Mouse (Mus musculus): ENCODE data around the gene Kcnq5. TPM values are rescaled to one million over a fixed set of nuclear protein-coding genes. Genes with fewer than 3 reads are reported as not detected.
"Not testable (repeated sequence)": the region's sequence is repeated elsewhere in the genome, so short reads cannot be mapped to it uniquely, and the experiment has no call there.

Kcnq5 gene
- polyA plus RNA-seq, 1 experiment from 2014 or later: 1.3 TPM

- DNase-seq (ENCODE audit: low spot score): no peak
- no peaks in the 10 kb centered on the region for H3K9me3 ChIP-seq
- no peaks in the 10 kb centered on the region for H3K4me1 ChIP-seq
- H3K36me3 ChIP-seq (replicated peaks): no peaks in the 10 kb centered on the region
- H3K4me3 ChIP-seq: no peak overlapping the region
- no peaks in the 10 kb centered on the region for H3K27me3 ChIP-seq (replicated peaks; ENCODE audit: low read depth, poor library complexity, severe bottlenecking)
- H3K27ac ChIP-seq (replicated peaks): no peak overlapping the region
- 66% methylated on average over 10 of the region's 10 CpGs for WGBS
Measured at GRCm38 (mm10) chr1:21820066-21820630, 141.6 kb downstream of the Kcnq5 start.

GRCm38 (mm10) chr1:21805064-21805463 is 156.7 kb downstream of the Kcnq5 start:
- WGBS: 86% methylated on average over 2 of the region's 2 CpGs
- H3K36me3 ChIP-seq (replicated peaks): no peaks in the 10 kb centered on the region
- no peak for DNase-seq (ENCODE audit: low spot score)
- H3K27me3 ChIP-seq (replicated peaks; ENCODE audit: low read depth, poor library complexity, severe bottlenecking): no peaks in the 10 kb centered on the region
- H3K27ac ChIP-seq (replicated peaks): no peak overlapping the region
- no peak overlapping the region for H3K4me3 ChIP-seq
- no peaks in the 10 kb centered on the region for H3K9me3 ChIP-seq
- no peaks in the 10 kb centered on the region for H3K4me1 ChIP-seq

- Histone ChIP-seq H3K36me3 (replicated peaks) (no peaks in the 10 kb centered on the region), H3K9me3 (no peaks in the 10 kb centered on the region), H3K4me1 (no peaks in the 10 kb centered on the region), H3K27me3 (replicated peaks; ENCODE audit: low read depth, poor library complexity, severe bottlenecking) (no peaks in the 10 kb centered on the region), H3K27ac (replicated peaks) (no peak overlapping the region), H3K4me3 (no peak overlapping the region)
- 84% methylated on average over 2 of the region's 2 CpGs for WGBS
- DNase-seq (ENCODE audit: low spot score): no peak
Measured at GRCm38 (mm10) chr1:21804477-21804866, 157.3 kb downstream of the Kcnq5 start.

- WGBS: 92% methylated on average over 5 of the region's 5 CpGs
- no peak for DNase-seq (ENCODE audit: low spot score)
Measured at GRCm38 (mm10) chr1:21803751-21804476, 157.8 kb downstream of the Kcnq5 start.

GRCm38 (mm10) chr1:21780746-21781145 is 181.0 kb downstream of the Kcnq5 start:
- H3K27me3 ChIP-seq (replicated peaks; ENCODE audit: low read depth, poor library complexity, severe bottlenecking): no peaks in the 10 kb centered on the region
- H3K27ac ChIP-seq (replicated peaks): no peak overlapping the region
- WGBS: 85% methylated on average over 5 of the region's 5 CpGs
- no peak for DNase-seq (ENCODE audit: low spot score)
- no peaks in the 10 kb centered on the region for H3K9me3 ChIP-seq
- no peak overlapping the region for H3K4me3 ChIP-seq
- no peaks in the 10 kb centered on the region for H3K36me3 ChIP-seq (replicated peaks)
- H3K4me1 ChIP-seq: no peaks in the 10 kb centered on the region

More at GRCm38 (mm10) chr1:21803751-21804476, 157.8 kb downstream of the Kcnq5 start:
- Histone ChIP-seq H3K4me1 (no peaks in the 10 kb centered on the region), H3K27ac (replicated peaks) (no peak overlapping the region), H3K27me3 (replicated peaks; ENCODE audit: low read depth, poor library complexity, severe bottlenecking) (no peaks in the 10 kb centered on the region), H3K9me3 (no peaks in the 10 kb centered on the region), H3K36me3 (replicated peaks) (no peaks in the 10 kb centered on the region), H3K4me3 (no peak overlapping the region)

GRCm38 (mm10) chr1:21777560-21777959 is 184.2 kb downstream of the Kcnq5 start:
- 93% methylated on average over 5 of the region's 5 CpGs for WGBS
- Histone ChIP-seq H3K27me3 (replicated peaks; ENCODE audit: low read depth, poor library complexity, severe bottlenecking) (no peaks in the 10 kb centered on the region), H3K27ac (replicated peaks) (no peak overlapping the region), H3K36me3 (replicated peaks) (no peaks in the 10 kb centered on the region), H3K9me3 (no peaks in the 10 kb centered on the region), H3K4me3 (no peak overlapping the region), H3K4me1 (no peaks in the 10 kb centered on the region)
- DNase-seq (ENCODE audit: low spot score): no peak

GRCm38 (mm10) chr1:21773931-21774330 is 187.8 kb downstream of the Kcnq5 start:
- H3K4me1 ChIP-seq: no peaks in the 10 kb centered on the region
- H3K9me3 ChIP-seq: no peaks in the 10 kb centered on the region
- no peaks in the 10 kb centered on the region for H3K27me3 ChIP-seq (replicated peaks; ENCODE audit: low read depth, poor library complexity, severe bottlenecking)
- H3K36me3 ChIP-seq (replicated peaks): no peaks in the 10 kb centered on the region
- no peak overlapping the region for H3K27ac ChIP-seq (replicated peaks)
- no peak overlapping the region for H3K4me3 ChIP-seq
- WGBS: 87% methylated on average over 5 of the region's 5 CpGs
- no peak for DNase-seq (ENCODE audit: low spot score)

GRCm38 (mm10) chr1:21770494-21770893 is 191.2 kb downstream of the Kcnq5 start:
- H3K27ac ChIP-seq (replicated peaks): no peak overlapping the region
- 80% methylated on average over 1 of the region's 1 CpGs for WGBS
- no peaks in the 10 kb centered on the region for H3K4me1 ChIP-seq
- no peak overlapping the region for H3K4me3 ChIP-seq
- no peak for DNase-seq (ENCODE audit: low spot score)
- no peaks in the 10 kb centered on the region for H3K9me3 ChIP-seq
- no peaks in the 10 kb centered on the region for H3K36me3 ChIP-seq (replicated peaks)
- H3K27me3 ChIP-seq (replicated peaks; ENCODE audit: low read depth, poor library complexity, severe bottlenecking): no peaks in the 10 kb centered on the region

GRCm38 (mm10) chr1:21749297-21749696 is 212.4 kb downstream of the Kcnq5 start:
- WGBS: 93% methylated on average over 1 of the region's 1 CpGs
- DNase-seq (ENCODE audit: low spot score): no peak
- Histone ChIP-seq H3K27me3 (replicated peaks; ENCODE audit: low read depth, poor library complexity, severe bottlenecking) (no peaks in the 10 kb centered on the region), H3K4me3 (no peak overlapping the region), H3K36me3 (replicated peaks) (no peaks in the 10 kb centered on the region), H3K9me3 (no peaks in the 10 kb centered on the region), H3K4me1 (no peaks in the 10 kb centered on the region), H3K27ac (replicated peaks) (no peak overlapping the region)

GRCm38 (mm10) chr1:21729131-21729530 is 232.6 kb downstream of the Kcnq5 start:
- no peak for DNase-seq (ENCODE audit: low spot score)
- Histone ChIP-seq H3K27ac (replicated peaks) (no peak overlapping the region), H3K36me3 (replicated peaks) (no peaks in the 10 kb centered on the region), H3K27me3 (replicated peaks; ENCODE audit: low read depth, poor library complexity, severe bottlenecking) (no peaks in the 10 kb centered on the region), H3K4me3 (no peak overlapping the region), H3K9me3 (no peaks in the 10 kb centered on the region), H3K4me1 (no peaks in the 10 kb centered on the region)
- 84% methylated on average over 1 of the region's 1 CpGs for WGBS

GRCm38 (mm10) chr1:21723231-21723630 is 238.5 kb downstream of the Kcnq5 start:
- not testable (repeated sequence) for H3K27me3 ChIP-seq (replicated peaks; ENCODE audit: low read depth, poor library complexity, severe bottlenecking); H3K4me1 ChIP-seq; H3K4me3 ChIP-seq; H3K9me3 ChIP-seq; DNase-seq (ENCODE audit: low spot score); H3K27ac ChIP-seq (replicated peaks); H3K36me3 ChIP-seq (replicated peaks)
- 91% methylated on average over 2 of the region's 2 CpGs for WGBS

- Histone ChIP-seq H3K9me3 (no peaks in the 10 kb centered on the region), H3K36me3 (replicated peaks) (no peaks in the 10 kb centered on the region), H3K4me1 (no peaks in the 10 kb centered on the region), H3K4me3 (no peak overlapping the region), H3K27ac (replicated peaks) (no peak overlapping the region), H3K27me3 (replicated peaks; ENCODE audit: low read depth, poor library complexity, severe bottlenecking) (no peaks in the 10 kb centered on the region)
- no peak for DNase-seq (ENCODE audit: low spot score)
Measured at GRCm38 (mm10) chr1:21721246-21721645, 240.5 kb downstream of the Kcnq5 start.

GRCm38 (mm10) chr1:21714816-21715215 is 246.9 kb downstream of the Kcnq5 start:
- no peak for DNase-seq (ENCODE audit: low spot score)
- H3K4me1 ChIP-seq: no peaks in the 10 kb centered on the region
- WGBS: 87% methylated on average over 3 of the region's 3 CpGs
- no peak overlapping the region for H3K27ac ChIP-seq (replicated peaks)
- H3K4me3 ChIP-seq: no peak overlapping the region
- no peaks in the 10 kb centered on the region for H3K9me3 ChIP-seq
- H3K27me3 ChIP-seq (replicated peaks; ENCODE audit: low read depth, poor library complexity, severe bottlenecking): no peaks in the 10 kb centered on the region
- no peaks in the 10 kb centered on the region for H3K36me3 ChIP-seq (replicated peaks)

Measured in embryonic facial prominence, embryonic 10.5 days (tissue).